Mouse (Mus musculus): ENCODE data around the gene Icam2. TPM values are rescaled to one million over a fixed set of nuclear protein-coding genes. Genes with fewer than 3 reads are reported as not detected.

The Icam2 gene
- polyA plus RNA-seq (2015; fragmentation: Nextera tagmentation; extraction: Ambion mirVana) = 10.4 and 12.3 TPM in 2 replicates

- Histone ChIP-seq H3K27me3 (ENCODE audit: control insufficient read depth, insufficient read depth, low read depth, low read length) (no peaks in the 10 kb centered on the region), H3K27ac (ENCODE audit: low read length) (no peak within 1 kb of the TSS), H3K4me1 (ENCODE audit: control insufficient read depth, insufficient read depth, low read length) (no peaks in the 10 kb centered on the region), H3K36me3 (ENCODE audit: control insufficient read depth, insufficient read depth, low read length) (no peaks in the 10 kb centered on the region), H3K9me3 (replicated peaks; ENCODE audit: control insufficient read depth, low read length, poor library complexity, severe bottlenecking) (no peaks in the 10 kb centered on the region), H3K4me2 (ENCODE audit: low read length) (no peak within 1 kb of the TSS), H3K4me3 (ENCODE audit: low read depth, low read length) (no peak within 1 kb of the TSS), H3K9ac (ENCODE audit: low read depth, low read length) (no peak within 1 kb of the TSS)
- WGBS = 82% methylated on average over 6 of the region's 6 CpGs
- ATAC-seq = no peak
These were observed at the start of gene Icam2 for GRCm38 (mm10) chr11:106387791-106388216. Gene Icam2, minus strand, starts transcription at chr11:106388075.

GRCm38 (mm10) chr11:106437543-106437942 lies 49.7 kb upstream of the Icam2 start:
- ATAC-seq = no peak
- Histone ChIP-seq H3K27ac (ENCODE audit: low read length) (no peak overlapping the region), H3K9ac (ENCODE audit: low read depth, low read length) (no peak overlapping the region), H3K4me3 (ENCODE audit: low read depth, low read length) (no peak overlapping the region), H3K27me3 (ENCODE audit: control insufficient read depth, insufficient read depth, low read depth, low read length) (no peaks in the 10 kb centered on the region), H3K4me2 (ENCODE audit: low read length) (no peak overlapping the region), H3K9me3 (replicated peaks; ENCODE audit: control insufficient read depth, low read length, poor library complexity, severe bottlenecking) (no peaks in the 10 kb centered on the region), H3K36me3 (ENCODE audit: control insufficient read depth, insufficient read depth, low read length) (peaks cover 2% of the 10 kb centered on the region; the same call in 1 of the 2 replicates), H3K4me1 (ENCODE audit: control insufficient read depth, insufficient read depth, low read length) (no peaks in the 10 kb centered on the region)
- 82% methylated on average over 2 of the region's 2 CpGs for WGBS

- peaks cover 2% of the 10 kb centered on the region; the same call in 1 of the 2 replicates for H3K36me3 ChIP-seq (ENCODE audit: control insufficient read depth, insufficient read depth, low read length)
These were observed 49.2 kb upstream of the Icam2 start for GRCm38 (mm10) chr11:106437039-106437438.

GRCm38 (mm10) chr11:106430392-106430791 lies 42.5 kb upstream of the Icam2 start:
- Histone ChIP-seq H3K9me3 (replicated peaks; ENCODE audit: control insufficient read depth, low read length, poor library complexity, severe bottlenecking) (no peaks in the 10 kb centered on the region), H3K9ac (ENCODE audit: low read depth, low read length) (no peak overlapping the region), H3K4me2 (ENCODE audit: low read length) (no peak overlapping the region), H3K27me3 (ENCODE audit: control insufficient read depth, insufficient read depth, low read depth, low read length) (no peaks in the 10 kb centered on the region), H3K4me1 (ENCODE audit: control insufficient read depth, insufficient read depth, low read length) (no peaks in the 10 kb centered on the region), H3K36me3 (ENCODE audit: control insufficient read depth, insufficient read depth, low read length) (peaks cover 6% of the 10 kb centered on the region; the same call in 1 of the 2 replicates), H3K4me3 (ENCODE audit: low read depth, low read length) (no peak overlapping the region), H3K27ac (ENCODE audit: low read length) (no peak overlapping the region)
- ATAC-seq = no peak
- 90% methylated on average over 5 of the region's 5 CpGs for WGBS

More at GRCm38 (mm10) chr11:106437039-106437438, 49.2 kb upstream of the Icam2 start:
- H3K4me3 ChIP-seq (ENCODE audit: low read depth, low read length) = no peak overlapping the region
- no peak overlapping the region for H3K27ac ChIP-seq (ENCODE audit: low read length)
- no peak overlapping the region for H3K9ac ChIP-seq (ENCODE audit: low read depth, low read length)
- H3K27me3 ChIP-seq (ENCODE audit: control insufficient read depth, insufficient read depth, low read depth, low read length) = no peaks in the 10 kb centered on the region
- no peaks in the 10 kb centered on the region for H3K4me1 ChIP-seq (ENCODE audit: control insufficient read depth, insufficient read depth, low read length)
- ATAC-seq = no peak
- WGBS = 93% methylated on average over 5 of the region's 5 CpGs
- H3K9me3 ChIP-seq (replicated peaks; ENCODE audit: control insufficient read depth, low read length, poor library complexity, severe bottlenecking) = no peaks in the 10 kb centered on the region
- H3K4me2 ChIP-seq (ENCODE audit: low read length) = no peak overlapping the region

GRCm38 (mm10) chr11:106429689-106430088 lies 41.8 kb upstream of the Icam2 start:
- Histone ChIP-seq H3K4me3 (ENCODE audit: low read depth, low read length) (no peak overlapping the region), H3K27me3 (ENCODE audit: control insufficient read depth, insufficient read depth, low read depth, low read length) (no peaks in the 10 kb centered on the region), H3K4me1 (ENCODE audit: control insufficient read depth, insufficient read depth, low read length) (no peaks in the 10 kb centered on the region), H3K27ac (ENCODE audit: low read length) (no peak overlapping the region), H3K4me2 (ENCODE audit: low read length) (no peak overlapping the region), H3K9ac (ENCODE audit: low read depth, low read length) (no peak overlapping the region), H3K36me3 (ENCODE audit: control insufficient read depth, insufficient read depth, low read length) (peaks cover 6% of the 10 kb centered on the region; the same call in 1 of the 2 replicates), H3K9me3 (replicated peaks; ENCODE audit: control insufficient read depth, low read length, poor library complexity, severe bottlenecking) (no peaks in the 10 kb centered on the region)
- ATAC-seq = no peak
- 83% methylated on average over 4 of the region's 4 CpGs for WGBS

GRCm38 (mm10) chr11:106428556-106428955 lies 40.7 kb upstream of the Icam2 start:
- WGBS = 95% methylated on average over 2 of the region's 2 CpGs
- no peak overlapping the region for H3K9ac ChIP-seq (ENCODE audit: low read depth, low read length)
- H3K9me3 ChIP-seq (replicated peaks; ENCODE audit: control insufficient read depth, low read length, poor library complexity, severe bottlenecking) = no peaks in the 10 kb centered on the region
- no peak overlapping the region for H3K4me2 ChIP-seq (ENCODE audit: low read length)
- H3K36me3 ChIP-seq (ENCODE audit: control insufficient read depth, insufficient read depth, low read length) = peaks cover 6% of the 10 kb centered on the region; the same call in 1 of the 2 replicates
- H3K27me3 ChIP-seq (ENCODE audit: control insufficient read depth, insufficient read depth, low read depth, low read length) = no peaks in the 10 kb centered on the region
- no peak overlapping the region for H3K27ac ChIP-seq (ENCODE audit: low read length)
- H3K4me1 ChIP-seq (ENCODE audit: control insufficient read depth, insufficient read depth, low read length) = no peaks in the 10 kb centered on the region
- ATAC-seq = no peak
- H3K4me3 ChIP-seq (ENCODE audit: low read depth, low read length) = no peak overlapping the region

GRCm38 (mm10) chr11:106428106-106428505 lies 40.2 kb upstream of the Icam2 start:
- no peaks in the 10 kb centered on the region for H3K27me3 ChIP-seq (ENCODE audit: control insufficient read depth, insufficient read depth, low read depth, low read length)
- H3K4me2 ChIP-seq (ENCODE audit: low read length) = no peak overlapping the region
- H3K36me3 ChIP-seq (ENCODE audit: control insufficient read depth, insufficient read depth, low read length) = peaks cover 6% of the 10 kb centered on the region; the same call in 1 of the 2 replicates
- no peaks in the 10 kb centered on the region for H3K4me1 ChIP-seq (ENCODE audit: control insufficient read depth, insufficient read depth, low read length)
- 93% methylated on average over 4 of the region's 4 CpGs for WGBS
- no peak overlapping the region for H3K27ac ChIP-seq (ENCODE audit: low read length)
- no peaks in the 10 kb centered on the region for H3K9me3 ChIP-seq (replicated peaks; ENCODE audit: control insufficient read depth, low read length, poor library complexity, severe bottlenecking)
- no peak for ATAC-seq
- H3K4me3 ChIP-seq (ENCODE audit: low read depth, low read length) = no peak overlapping the region
- H3K9ac ChIP-seq (ENCODE audit: low read depth, low read length) = no peak overlapping the region

GRCm38 (mm10) chr11:106426447-106426846 lies 38.6 kb upstream of the Icam2 start:
- no peak overlapping the region for H3K4me2 ChIP-seq (ENCODE audit: low read length)
- 0 out of 2 replicates have a peak, but pooled peaks cover 2% of the 10 kb centered on the region for H3K36me3 ChIP-seq (ENCODE audit: control insufficient read depth, insufficient read depth, low read length)
- ATAC-seq = no peak
- H3K4me3 ChIP-seq (ENCODE audit: low read depth, low read length) = no peak overlapping the region
- H3K27ac ChIP-seq (ENCODE audit: low read length) = no peak overlapping the region
- H3K27me3 ChIP-seq (ENCODE audit: control insufficient read depth, insufficient read depth, low read depth, low read length) = no peaks in the 10 kb centered on the region
- H3K4me1 ChIP-seq (ENCODE audit: control insufficient read depth, insufficient read depth, low read length) = no peaks in the 10 kb centered on the region
- H3K9ac ChIP-seq (ENCODE audit: low read depth, low read length) = no peak overlapping the region
- WGBS = 97% methylated on average over 4 of the region's 4 CpGs
- no peaks in the 10 kb centered on the region for H3K9me3 ChIP-seq (replicated peaks; ENCODE audit: control insufficient read depth, low read length, poor library complexity, severe bottlenecking)

- Histone ChIP-seq H3K4me3 (ENCODE audit: low read depth, low read length) (no peak overlapping the region), H3K27ac (ENCODE audit: low read length) (no peak overlapping the region), H3K36me3 (ENCODE audit: control insufficient read depth, insufficient read depth, low read length) (0 out of 2 replicates have a peak, but pooled peaks cover 2% of the 10 kb centered on the region), H3K27me3 (ENCODE audit: control insufficient read depth, insufficient read depth, low read depth, low read length) (no peaks in the 10 kb centered on the region), H3K4me2 (ENCODE audit: low read length) (no peak overlapping the region), H3K4me1 (ENCODE audit: control insufficient read depth, insufficient read depth, low read length) (no peaks in the 10 kb centered on the region), H3K9ac (ENCODE audit: low read depth, low read length) (no peak overlapping the region), H3K9me3 (replicated peaks; ENCODE audit: control insufficient read depth, low read length, poor library complexity, severe bottlenecking) (no peaks in the 10 kb centered on the region)
- WGBS = 90% methylated on average over 5 of the region's 5 CpGs
- no peak for ATAC-seq
These were observed 37.3 kb upstream of the Icam2 start for GRCm38 (mm10) chr11:106425201-106425600.

All from midbrain, embryonic 16.5 days (tissue).